Mouse (Mus musculus): Measurements from ENCODE around the gene Zmym4.

Zmym4 gene

DNA sequence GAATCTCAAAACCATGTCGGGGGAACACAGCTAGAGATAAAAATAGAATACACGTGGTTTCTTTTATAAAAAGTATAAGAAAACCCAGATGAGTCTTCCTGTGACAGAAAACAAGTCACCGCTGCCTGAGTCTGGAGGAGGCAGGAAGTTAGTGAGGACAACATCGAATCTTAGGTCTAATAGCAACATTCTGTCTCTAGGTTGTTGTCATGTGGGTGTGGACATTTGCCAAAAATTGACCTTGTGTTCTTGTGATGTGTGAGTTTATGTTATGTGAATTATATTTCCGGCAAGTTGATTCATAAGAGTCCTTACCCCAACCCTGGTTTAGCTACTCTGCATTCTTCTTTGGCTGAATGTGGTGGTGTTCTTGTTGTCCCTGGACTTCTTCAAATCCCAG is 154.7 kb downstream of the Zmym4 start:
- DNase-seq: no peak
